Mouse (Mus musculus): ENCODE measurements around the gene Pde7b.

Pde7b gene

GRCm38 (mm10) chr10:20431336-20431735 is 293.5 kb downstream of the Pde7b start:
- no peak for DNase-seq (ENCODE audit: low read depth, low spot score)

GRCm38 (mm10) chr10:20421299-20421883 is 303.5 kb downstream of the Pde7b start:
- no peak for DNase-seq (ENCODE audit: low read depth, low spot score)

- DNase-seq (ENCODE audit: low read depth, low spot score) = no peak
Measured at GRCm38 (mm10) chr10:20420296-20420695, 304.6 kb downstream of the Pde7b start.

GRCm38 (mm10) chr10:20418856-20419219 is 306.0 kb downstream of the Pde7b start:
- no peak for DNase-seq (ENCODE audit: low read depth, low spot score)

- DNase-seq (ENCODE audit: low read depth, low spot score) = no peak
Measured at GRCm38 (mm10) chr10:20418202-20418855, 306.5 kb downstream of the Pde7b start.

- DNase-seq (ENCODE audit: low read depth, low spot score) = no peak
Measured at GRCm38 (mm10) chr10:20409181-20409580, 315.7 kb downstream of the Pde7b start.

- DNase-seq (ENCODE audit: low read depth, low spot score) = no peak
Measured at GRCm38 (mm10) chr10:20408336-20408735, 316.5 kb downstream of the Pde7b start.

GRCm38 (mm10) chr10:20405471-20405870 is 319.4 kb downstream of the Pde7b start:
- DNase-seq (ENCODE audit: low read depth, low spot score) = peak; percentile 51

- DNase-seq (ENCODE audit: low read depth, low spot score) = no peak
Measured at GRCm38 (mm10) chr10:20402941-20403340, 321.9 kb downstream of the Pde7b start.

- DNase-seq (ENCODE audit: low read depth, low spot score) = peak; percentile 54
Measured at GRCm38 (mm10) chr10:20400406-20400805, 324.5 kb downstream of the Pde7b start.

- no peak for DNase-seq (ENCODE audit: low read depth, low spot score)
Measured at GRCm38 (mm10) chr10:20398641-20399390, 326.1 kb downstream of the Pde7b start.

- no peak for DNase-seq (ENCODE audit: low read depth, low spot score)
Measured at GRCm38 (mm10) chr10:20398224-20398623, 326.7 kb downstream of the Pde7b start.

GRCm38 (mm10) chr10:20395778-20396177 is 329.1 kb downstream of the Pde7b start:
- DNase-seq (ENCODE audit: low read depth, low spot score) = no peak

- no peak for DNase-seq (ENCODE audit: low read depth, low spot score)
Measured at GRCm38 (mm10) chr10:20394815-20395214, 330.1 kb downstream of the Pde7b start.

- DNase-seq (ENCODE audit: low read depth, low spot score) = no peak
Measured at GRCm38 (mm10) chr10:20390568-20390967, 334.3 kb downstream of the Pde7b start.

- peak; percentile 20 for DNase-seq (ENCODE audit: low read depth, low spot score)
Measured at GRCm38 (mm10) chr10:20382807-20383419, 342.0 kb downstream of the Pde7b start.

GRCm38 (mm10) chr10:20381352-20381751 is 343.5 kb downstream of the Pde7b start:
- no peak for DNase-seq (ENCODE audit: low read depth, low spot score)

GRCm38 (mm10) chr10:20380798-20381197 is 344.1 kb downstream of the Pde7b start:
- DNase-seq (ENCODE audit: low read depth, low spot score) = no peak

GRCm38 (mm10) chr10:20379071-20379735 is 345.7 kb downstream of the Pde7b start:
- peak; percentile 17 for DNase-seq (ENCODE audit: low read depth, low spot score)

- no peak for DNase-seq (ENCODE audit: low read depth, low spot score)
Measured at GRCm38 (mm10) chr10:20377621-20378020, 347.3 kb downstream of the Pde7b start.

- peak; percentile 71 for DNase-seq (ENCODE audit: low read depth, low spot score)
Measured at GRCm38 (mm10) chr10:20372046-20372445, 352.8 kb downstream of the Pde7b start.
